Mouse (Mus musculus) ovary, postnatal 36 days (tissue): ENCODE data around the gene Lemd2.
A peak's percentile ranks its signal among the peaks of the same experiment; 100 is the strongest.
"Not testable (repeated sequence)": the region's sequence is repeated elsewhere in the genome, so short reads cannot be mapped to it uniquely, and the experiment has no call there.

ENCODE experiments used
- DNase-seq: peaks from one replicate; pipeline ENCODE4 v3.0.0; 2022; ENCODE audit warnings: low spot score, mixed read lengths

The Lemd2 gene

DNA sequence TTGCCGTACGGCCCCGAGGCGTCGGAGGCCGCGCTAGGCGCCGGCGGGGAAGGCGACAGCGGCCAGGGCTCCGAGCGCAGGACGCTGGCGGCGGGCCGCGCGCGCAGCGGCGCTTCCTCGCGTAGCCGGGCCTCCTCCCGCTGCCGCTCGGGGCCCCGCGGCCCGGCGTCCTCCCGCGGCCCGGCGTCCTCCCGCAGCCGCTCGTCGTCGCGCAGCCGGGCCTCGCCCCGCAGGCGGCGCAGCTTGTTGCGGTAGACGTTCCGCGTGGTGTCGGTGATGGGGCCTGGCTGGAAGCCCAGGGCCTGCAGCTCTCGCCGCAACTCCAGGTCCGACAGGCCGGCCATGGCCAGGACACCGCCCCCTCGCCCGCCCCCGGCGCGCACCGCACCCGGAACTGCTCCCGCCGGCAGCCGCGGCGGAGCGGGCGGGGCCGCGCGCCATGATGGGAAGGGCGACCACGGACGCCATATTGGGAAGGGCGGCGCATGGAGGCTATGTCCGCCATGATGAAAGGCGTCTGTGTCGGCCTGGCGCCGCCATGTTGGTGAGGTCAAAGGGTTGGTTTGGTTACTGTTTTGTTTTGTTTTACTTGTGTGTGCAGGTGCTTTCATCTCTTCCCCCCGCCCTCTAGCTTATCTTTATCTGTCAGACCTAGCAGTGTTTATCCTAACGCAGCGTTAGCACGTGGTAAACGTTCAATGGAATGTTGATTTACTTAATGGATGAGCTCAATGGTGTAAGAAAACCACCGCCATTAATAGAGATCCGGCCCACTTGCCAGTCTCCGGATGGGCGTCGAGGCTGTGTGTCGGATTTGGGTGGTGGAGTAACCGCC, at the start of gene Lemd2:
Gene Lemd2 (minus strand): TSS at position 395 of the 835 bp plus-strand sequence.
- peak; percentile 97 for DNase-seq

DNA sequence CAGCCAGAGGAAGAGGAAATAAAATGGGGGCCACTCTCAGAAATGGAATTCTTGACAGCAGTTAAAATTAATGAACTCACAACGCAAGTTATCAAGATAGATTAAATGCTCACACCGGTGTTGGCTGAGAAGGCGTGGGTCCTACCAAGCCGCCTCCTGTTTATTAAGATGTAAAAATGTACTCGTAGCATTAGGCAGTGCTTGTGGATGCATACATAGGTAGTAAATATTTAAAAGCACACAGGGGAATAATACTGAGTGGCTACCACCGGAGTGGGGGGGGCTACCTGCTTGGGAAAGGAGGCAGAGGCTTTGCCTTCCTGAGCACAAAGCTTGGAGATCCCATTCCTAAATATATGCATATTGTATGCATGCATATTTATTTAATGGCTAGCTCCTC, 46.9 kb upstream of the Lemd2 start:
- no peak for DNase-seq

DNA sequence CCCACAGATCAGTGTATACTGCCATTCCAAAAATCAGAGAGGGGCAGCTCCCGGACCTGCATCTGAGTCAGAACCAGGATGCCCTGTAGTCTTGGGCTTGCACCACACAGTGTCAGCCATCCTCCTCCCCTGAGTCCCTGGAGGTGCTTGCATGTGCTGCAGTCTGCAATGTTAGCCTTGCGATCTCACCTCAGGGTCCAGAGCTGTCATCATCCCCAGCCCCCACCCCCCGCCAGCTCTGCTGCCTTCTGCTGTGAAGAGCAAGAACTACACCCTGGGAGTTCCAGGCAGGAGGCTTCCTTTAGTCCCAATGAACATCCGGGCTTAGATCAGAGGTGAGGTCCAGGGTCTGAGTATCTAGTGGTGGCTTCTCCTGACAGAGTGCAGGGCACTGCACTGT, 46.2 kb upstream of the Lemd2 start:
- DNase-seq: no peak

DNA sequence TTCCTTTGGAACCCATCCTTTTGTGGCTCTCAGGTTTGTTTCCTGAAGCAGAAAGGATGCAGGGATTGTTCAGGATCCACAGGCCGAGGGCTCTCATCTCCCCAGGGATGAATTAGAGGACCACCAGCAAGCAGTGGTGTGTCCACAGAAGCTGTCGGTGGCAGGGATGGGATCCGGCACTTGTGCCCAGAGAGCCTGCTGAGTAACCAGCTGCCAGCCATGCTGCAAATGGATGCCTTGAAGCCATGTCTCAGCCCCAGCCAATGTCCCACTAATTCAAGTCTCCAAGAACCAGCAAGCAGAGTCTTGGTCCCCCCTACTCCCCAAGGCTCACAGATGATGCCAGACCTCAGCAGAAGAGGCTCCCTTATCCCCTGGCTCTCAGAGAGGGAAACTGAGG, 44.8 kb upstream of the Lemd2 start:
- DNase-seq: no peak

DNA sequence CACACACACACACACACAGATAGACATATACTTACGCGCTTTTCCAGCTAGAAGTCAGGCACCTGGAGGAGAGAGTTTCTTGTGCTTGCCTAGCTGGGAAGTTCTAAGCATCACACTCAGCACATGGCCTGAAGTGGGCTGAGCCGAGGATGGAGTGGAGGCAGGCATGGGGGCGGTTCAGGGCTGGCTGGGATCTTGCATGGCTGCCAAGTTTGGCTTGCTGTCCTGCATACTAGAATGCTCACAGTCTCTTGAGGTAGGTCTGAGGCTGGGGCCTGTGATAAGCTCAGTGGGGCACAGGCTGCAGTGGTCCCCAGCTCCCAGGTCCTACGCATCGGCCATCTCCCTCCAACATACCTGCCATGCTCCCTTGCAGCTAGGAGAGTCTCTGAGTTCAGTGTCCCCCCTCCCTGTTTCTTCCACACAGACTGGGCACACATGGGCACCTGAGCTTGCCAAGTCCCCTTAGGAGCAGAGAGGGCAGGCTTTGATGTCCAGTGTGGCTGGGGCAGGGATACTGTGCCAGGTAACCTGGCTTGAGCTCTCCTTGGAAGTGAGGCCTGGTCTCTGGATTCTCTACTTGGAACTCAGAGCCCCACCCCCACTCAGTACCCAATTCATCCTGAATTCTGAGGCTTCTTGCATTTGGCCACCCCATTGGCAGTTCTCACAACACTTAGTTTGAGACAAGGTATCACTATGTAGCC, 43.6 kb upstream of the Lemd2 start:
- DNase-seq: no peak

DNA sequence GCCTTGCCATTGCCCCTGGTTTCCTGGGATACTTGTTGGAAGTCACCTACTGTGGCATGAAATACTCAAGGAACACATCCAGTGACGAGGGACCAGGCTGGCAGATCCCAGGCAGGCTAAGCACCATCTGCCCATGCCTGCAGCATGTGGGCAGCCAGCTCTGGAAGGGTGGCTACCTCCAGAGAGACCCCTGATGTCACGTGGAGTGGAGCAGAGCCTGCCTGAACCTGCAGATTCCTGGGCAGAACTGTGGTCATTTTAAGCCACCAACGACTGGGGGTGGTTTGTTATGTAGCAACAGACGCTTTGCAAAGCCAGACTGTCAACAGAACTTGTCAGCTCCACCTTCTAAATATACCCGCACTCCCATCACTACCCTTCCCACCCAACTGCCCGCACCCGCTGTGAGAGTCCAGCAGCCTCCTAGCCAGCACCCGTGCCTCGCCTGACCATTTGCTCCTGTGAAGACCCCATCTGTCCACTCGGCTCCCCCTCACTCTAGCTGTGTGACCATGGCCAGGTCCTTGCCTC, 41.6 kb upstream of the Lemd2 start:
- no peak for DNase-seq

DNA sequence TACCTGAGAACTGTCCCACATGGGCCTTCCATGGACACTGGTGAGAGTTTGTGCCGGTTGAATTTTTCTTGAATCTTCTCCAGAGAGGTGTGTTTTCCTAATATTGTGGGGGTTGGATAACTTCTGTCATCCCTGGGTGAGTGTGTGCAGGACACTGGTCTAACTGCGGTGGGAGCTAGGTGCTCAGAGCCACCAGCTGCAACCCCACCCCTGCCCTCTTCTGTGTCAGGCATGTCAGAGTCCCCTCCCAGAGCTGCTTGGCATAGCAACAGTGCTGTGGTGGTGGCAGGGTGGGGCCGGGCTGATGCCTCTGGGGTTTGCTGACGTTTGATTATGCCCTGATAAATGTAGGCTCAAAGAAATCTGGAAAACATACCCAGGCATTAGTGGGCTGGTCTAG, 40.6 kb upstream of the Lemd2 start:
- no peak for DNase-seq

DNA sequence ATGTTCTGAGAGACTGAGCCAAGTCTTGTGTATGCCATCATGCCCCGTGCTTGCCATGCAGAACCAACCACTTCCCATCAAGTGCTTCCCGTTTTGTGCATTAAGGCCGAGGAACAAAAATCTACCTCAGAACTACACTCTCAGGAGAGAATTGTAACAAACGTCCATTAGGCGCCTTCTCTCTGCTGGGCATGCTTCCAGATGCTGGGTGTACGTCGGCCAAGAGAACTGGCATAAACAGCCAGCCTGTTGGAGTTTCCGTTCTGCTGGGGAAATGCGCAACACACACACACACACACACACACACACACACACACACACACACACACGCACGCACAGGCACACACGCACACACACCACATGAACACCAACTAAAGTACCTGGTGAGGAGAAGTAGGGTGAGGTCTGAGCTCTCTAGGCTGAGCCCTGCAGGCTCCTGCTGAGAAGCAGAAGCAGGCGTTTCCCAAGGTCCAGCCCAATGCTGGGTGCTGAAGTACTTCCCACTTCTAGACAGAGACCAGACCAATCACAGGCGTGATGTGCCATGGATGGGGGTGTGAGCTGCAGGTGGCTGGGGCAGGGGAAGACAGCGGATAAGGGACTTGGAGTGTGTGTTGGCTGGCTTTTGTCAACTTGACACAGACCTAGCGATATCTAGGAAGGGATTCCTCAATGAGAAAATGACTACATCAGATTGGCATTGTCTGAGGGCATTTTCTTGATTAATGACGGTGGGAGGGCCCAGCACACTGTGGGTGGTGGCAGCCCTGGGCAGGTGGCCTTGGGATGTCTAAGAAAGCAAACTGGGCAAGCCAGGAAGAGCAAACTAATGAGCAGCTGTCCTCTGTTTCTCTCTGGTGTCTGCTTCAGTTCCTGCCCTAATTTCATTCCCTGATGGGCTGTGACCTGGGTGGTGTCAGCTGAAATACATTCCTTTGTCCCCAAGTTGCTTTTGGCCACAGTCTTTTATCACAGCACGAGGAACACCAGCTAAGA, 38.2 kb upstream of the Lemd2 start:
- DNase-seq: peak; percentile 70

DNA sequence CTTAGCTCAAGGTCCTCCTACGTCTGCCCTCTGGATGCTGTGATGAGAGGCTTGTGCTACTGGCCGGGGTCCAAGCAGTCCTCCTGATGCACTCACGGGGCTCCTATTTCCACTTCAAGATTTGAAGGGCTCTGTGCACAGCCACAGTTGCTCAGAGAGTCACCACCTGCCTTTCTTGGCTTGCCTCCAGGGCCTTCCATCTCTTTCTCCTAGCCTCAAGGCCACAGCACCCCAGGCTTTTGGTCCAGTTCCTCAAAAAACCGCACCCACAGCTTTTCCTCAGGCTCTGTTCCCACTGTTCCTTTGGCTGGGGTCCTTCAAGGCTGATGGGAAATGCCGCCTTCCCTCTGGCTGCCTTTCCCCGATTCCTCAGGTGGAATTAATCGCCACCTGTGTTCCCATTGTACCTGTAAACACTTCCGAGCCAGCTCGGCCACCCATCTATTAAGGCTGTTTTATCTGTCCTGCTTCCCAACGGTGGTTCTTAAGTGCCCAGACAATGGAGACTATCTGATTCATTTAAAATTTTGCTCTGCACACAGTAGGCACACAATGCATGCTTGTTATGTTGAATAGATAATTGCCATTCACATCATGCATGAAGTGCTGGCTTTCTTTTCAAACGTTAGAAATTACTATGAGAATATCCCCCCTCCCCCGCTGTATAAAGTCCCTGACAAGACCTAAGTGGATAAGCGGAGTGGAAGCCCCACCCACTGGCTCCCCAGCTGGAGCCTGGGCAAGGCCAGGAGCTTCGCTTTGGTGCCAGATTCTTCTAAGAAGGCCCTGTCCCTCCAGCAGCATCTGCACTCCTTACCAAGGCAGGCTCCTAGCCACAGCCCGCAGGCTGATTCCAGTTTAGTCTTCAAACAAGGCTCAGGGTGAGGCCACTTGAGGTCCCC, 36.5 kb upstream of the Lemd2 start:
- DNase-seq: peak; percentile 74

DNA sequence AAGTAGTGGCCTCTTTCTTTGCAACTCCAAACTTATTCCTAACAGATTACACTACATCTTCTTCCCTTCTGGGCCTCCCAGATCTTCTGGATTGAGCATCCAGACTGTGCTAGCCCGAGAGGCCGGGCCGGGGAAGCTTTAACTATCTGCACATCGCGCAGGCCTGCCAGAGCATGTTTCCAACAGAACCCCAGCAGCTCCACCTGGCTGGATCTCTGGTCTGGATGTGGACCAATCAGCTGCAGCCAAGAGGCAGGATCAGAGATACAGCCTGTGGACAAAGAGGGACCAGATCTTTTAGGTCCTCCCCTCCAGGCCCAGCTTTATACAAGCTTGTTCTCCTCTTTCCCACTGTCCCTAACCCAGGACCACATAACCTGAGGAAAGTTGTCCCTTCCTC, 35.7 kb upstream of the Lemd2 start:
- no peak for DNase-seq

DNA sequence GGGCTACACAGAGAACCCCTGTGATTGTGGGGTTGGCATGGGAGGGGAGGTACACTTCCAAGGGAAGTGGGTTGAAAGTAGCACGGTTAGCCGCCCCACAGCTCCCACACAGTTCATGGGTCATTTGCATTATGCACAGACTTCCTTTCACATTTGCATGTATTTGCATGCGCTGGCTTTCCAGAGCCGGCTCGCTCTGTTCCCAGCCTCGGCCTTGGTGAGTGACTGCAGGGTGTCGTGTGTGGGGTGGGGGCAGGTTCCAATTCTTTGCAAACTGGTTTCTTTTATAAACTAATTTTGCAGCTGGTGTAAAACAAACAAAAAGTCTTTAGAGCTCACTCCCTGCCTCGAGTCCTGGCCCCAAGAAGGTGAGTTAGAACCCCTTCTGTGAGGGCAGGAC, 34.4 kb upstream of the Lemd2 start:
- no peak for DNase-seq

DNA sequence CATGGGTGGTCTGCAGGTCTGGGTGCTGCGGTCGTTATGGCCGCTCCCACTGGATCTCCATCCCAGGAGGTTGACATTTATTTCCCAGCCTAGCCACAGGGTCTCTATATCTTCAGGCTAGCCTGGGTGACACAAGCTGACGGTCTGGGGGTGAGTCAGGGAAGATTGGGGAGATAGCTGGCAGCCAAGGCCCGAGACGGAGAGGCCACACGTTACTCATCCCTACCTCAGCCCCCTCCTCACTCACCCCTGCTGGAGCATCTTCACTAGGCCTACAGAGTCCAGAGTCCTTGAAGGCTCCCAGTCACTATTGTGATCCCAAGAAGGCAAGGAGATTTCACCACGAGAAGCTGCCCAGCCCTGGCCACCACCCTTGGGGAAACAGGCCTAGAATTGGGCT, 33.5 kb upstream of the Lemd2 start:
- DNase-seq: no peak

DNA sequence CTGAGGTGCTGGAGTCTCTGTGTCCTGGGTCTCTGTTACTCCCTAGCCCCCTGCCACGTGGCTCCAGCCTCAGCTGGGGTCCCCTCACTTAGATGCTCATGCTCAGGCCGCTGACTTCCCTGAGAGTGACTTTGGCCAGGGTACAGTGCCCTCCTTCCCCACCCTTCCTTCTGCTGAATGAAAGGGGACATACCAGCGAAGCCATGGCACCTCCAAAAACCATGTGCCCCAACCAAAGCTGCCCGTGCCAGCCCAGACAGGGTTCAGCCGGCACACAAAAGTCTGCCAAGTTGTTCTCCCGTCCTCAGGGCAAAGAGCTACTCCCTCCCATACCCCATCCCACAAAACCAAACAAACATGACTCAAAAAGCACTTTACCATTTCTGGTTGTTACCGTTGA, 29.0 kb upstream of the Lemd2 start:
- no peak for DNase-seq

DNA sequence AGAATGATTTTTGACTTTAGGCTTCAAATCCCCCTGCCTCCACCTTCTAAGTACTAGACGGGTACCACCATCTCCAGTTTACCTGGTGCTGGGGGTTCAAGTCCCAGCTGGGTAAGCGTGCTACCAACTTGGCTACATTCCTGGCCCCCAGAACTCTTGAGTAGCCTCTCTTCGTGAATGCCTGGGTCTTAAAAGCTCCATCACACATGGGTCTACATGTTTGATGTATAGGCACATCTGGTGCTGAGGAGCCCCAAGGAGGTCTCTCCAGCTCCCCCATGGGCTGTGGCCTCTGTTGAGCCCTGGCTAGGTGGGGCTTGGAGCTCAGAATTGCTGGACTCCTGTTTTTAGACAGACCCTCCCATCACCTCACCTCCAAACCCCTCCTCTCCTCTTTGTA, 27.9 kb upstream of the Lemd2 start:
- DNase-seq: no peak

DNA sequence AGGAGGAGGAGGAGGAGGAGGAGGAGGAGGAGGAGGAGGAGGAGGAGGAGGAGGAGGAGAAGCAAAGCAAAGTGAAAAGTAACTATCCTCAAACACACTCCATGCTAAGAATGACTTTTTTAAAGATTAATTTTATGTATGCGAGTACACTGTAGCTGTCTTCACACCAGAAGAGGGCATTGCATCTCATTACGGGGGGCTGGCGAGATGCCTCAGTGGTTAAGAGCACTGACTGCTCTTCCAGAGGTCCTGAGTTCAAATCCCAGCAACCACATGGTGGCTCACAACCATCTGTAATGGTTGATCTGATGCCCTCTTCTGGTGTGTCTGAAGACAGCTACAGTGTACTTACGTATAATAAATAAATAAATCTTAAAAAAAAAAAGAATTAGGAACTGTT, 27.3 kb upstream of the Lemd2 start:
- DNase-seq: not testable (repeated sequence)

DNA sequence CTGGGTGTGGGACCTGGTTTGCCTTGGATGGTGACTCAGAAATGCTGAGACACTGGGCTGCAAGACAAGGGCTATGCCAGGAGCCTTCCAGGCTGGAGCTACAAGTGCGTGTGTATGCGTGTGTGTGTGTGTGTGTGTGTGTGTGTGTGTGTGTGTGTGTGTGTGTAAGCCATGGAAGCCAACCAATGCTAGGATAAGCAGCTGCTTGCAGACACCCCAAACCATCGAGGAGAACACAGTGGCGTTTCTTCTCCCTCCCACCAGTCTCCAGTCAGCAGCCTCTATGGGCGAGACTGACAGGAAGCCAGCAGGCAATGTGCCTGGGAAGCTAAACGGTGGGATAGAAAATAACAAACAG, 26.9 kb upstream of the Lemd2 start:
- no peak for DNase-seq

DNA sequence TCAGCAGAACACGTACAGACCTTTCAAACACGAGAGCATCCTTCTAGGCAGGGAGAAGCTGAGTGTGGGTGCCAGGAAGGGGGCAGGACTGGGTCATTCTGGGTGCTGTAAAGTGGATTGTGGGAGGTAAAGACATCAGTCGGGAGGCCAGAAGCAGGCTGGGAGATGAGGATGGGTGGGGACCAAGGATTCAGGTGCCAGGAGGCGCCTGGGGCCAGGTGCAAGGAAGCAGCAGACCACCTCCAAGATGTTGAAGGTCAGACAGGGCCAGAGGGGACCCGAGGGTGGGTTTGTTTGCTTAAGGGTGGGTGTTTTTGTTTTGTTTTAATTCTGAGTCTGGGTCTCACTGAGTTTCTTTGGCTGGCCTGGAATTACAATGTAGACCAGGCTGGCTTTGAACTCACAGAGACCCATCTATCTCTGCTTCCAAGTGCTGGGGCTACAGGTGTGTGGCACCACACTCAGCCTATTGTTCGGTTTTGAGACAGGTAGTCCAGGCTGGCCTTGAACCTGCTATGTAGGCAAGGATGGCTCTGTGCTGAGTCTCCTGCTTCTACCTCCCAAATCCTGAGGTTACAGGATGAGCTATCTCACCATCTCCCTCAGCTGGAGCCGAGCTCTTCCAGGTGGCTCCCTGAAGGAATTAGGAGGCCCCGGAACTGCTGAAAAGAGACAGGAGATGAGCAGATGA, 26.3 kb upstream of the Lemd2 start:
- no peak for DNase-seq

DNA sequence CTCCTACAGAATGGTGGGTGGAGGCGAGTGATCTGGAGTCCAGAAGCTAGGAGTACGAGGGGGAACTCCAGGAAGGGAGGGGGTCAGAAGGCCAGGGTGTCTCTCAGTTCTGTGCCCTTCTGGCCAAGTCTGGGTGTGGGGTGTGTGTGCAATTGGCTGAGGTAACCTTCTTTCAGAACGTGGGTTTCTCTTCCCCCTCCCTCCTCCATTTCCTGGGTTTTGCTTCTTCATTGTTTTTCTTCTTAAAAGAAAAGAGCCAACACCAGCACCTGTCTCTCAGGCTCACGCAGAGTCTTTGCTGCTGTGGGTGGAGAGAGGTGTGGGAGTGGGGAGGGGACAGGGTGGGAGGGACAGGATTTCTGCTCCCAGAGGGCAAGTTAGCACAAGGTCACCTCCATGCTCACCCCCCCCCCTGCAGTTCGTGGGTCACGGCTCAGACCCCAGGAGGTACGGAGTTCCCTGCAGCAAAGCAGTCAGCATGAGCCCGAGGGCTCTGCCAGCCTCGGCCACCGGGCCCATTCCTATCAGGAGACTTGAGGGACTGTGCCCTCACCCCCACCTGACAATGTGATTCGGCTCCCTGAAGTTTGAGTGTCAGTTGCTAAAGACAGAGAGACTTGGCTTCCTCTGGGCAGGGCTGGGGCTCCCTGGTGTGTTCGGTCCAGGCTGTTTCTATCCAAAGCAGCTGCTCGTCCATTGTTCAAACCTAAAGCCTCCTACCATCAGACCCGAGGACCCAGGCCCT, 25.6 kb upstream of the Lemd2 start:
- no peak for DNase-seq

DNA sequence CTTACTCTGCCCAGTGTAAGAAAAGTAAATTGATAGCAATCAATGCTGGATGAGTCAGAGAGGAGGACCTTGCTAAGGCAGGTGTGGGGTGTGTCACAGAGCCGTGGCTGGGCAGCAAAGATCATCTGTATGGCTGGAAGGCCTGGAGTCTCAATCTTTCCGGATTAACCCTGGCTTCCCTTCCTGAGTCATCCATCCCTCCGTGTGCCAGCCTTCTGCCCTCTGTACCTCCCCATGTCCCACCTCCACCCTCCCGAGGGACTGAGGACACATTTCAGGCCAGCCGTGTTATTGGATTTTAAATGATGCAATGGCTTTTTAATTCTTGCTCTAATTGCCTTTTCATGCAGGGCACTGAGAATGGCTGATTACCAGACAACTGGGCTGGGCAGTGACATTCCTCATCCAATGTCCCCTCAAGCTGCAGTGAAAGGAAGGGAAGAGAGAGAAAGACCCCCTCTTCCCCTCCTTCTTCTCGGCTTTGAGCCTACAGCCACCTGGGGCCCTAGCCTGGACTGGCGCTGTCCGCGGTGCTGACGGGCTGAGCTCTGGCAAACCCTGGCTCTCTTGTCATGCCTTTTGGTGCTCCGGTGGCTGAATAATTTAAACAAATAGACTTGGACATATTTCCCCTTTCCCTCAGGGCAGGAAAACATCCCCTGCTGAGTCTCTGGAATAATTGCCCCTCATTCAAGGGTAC, 24.1 kb upstream of the Lemd2 start:
- DNase-seq: peak; percentile 81
